Mouse (Mus musculus) lung, embryonic 15.5 days (tissue): ENCODE results near the gene Ssc5d. TPM values are rescaled to one million over a fixed set of nuclear protein-coding genes. Genes with fewer than 3 reads are reported as not detected.

ENCODE experiments used
- polyA plus RNA-seq: library from polyadenylated mRNA; unstranded; fragments of >200 nt; fragmentation: Nextera tagmentation; extraction: Ambion mirVana; gene quantifications from 2 replicates; pipeline ENCODE4 v1.2.1, GENCODE M21; 2015

Ssc5d gene
- polyA plus RNA-seq, 1 experiment from 2014 or later, result 2.2 TPM

Other genes starting within 250 kb of the Ssc5d start
- gene Hspbp1, start 240.7 kb upstream of the Ssc5d start, polyA plus RNA-seq, result 99.4 and 99.6 TPM in 2 replicates
- gene Brsk1, start 235.2 kb upstream of the Ssc5d start, polyA plus RNA-seq, result 0.87 and 1.1 TPM in 2 replicates
- gene Tmem150b, start 200.5 kb upstream of the Ssc5d start, polyA plus RNA-seq, result 0.07 and 0.10 TPM in 2 replicates
- 53.9 and 60.3 TPM in 2 replicates for gene Kmt5c, start 185.7 kb upstream of the Ssc5d start, polyA plus RNA-seq
- 62.9 and 64.1 TPM in 2 replicates for gene Cox6b2, start 172.7 kb upstream of the Ssc5d start, polyA plus RNA-seq
- not detected in 2 replicates for gene Fam71e2, start 154.5 kb upstream of the Ssc5d start, polyA plus RNA-seq
- gene Il11, start 142.9 kb upstream of the Ssc5d start, polyA plus RNA-seq, result 0.19 and 0.26 TPM in 2 replicates
- gene Tmem190, start 142.8 kb upstream of the Ssc5d start, polyA plus RNA-seq, result 0.57 and 0.76 TPM in 2 replicates
- gene Tmem238, start 136.1 kb upstream of the Ssc5d start, polyA plus RNA-seq, result 20.8 and 21.4 TPM in 2 replicates
- gene Rpl28, start 132.9 kb upstream of the Ssc5d start, polyA plus RNA-seq, result 314 and 334 TPM in 2 replicates
- gene Ube2s, start 113.2 kb upstream of the Ssc5d start, polyA plus RNA-seq, result 409 and 411 TPM in 2 replicates
- 0.94 and 1.3 TPM in 2 replicates for gene Shisa7, start 81.1 kb upstream of the Ssc5d start, polyA plus RNA-seq
- 10.6 and 12.3 TPM in 2 replicates for gene Isoc2b, start 55.5 kb upstream of the Ssc5d start, polyA plus RNA-seq
- 0.63 and 0.81 TPM in 2 replicates for gene Isoc2a, start 48.6 kb upstream of the Ssc5d start, polyA plus RNA-seq
- 0.16 TPM in 1 of 2 replicates, not detected in the other for gene Gm36210, start 19.3 kb upstream of the Ssc5d start, polyA plus RNA-seq
- gene Zfp628, start 10.6 kb upstream of the Ssc5d start, polyA plus RNA-seq, result 3.2 and 3.4 TPM in 2 replicates
- gene Nat14, start 3.8 kb upstream of the Ssc5d start, polyA plus RNA-seq, result 2.8 and 3.7 TPM in 2 replicates
- gene Sbk2, start 38.6 kb downstream of the Ssc5d start, polyA plus RNA-seq, result 0.39 and 1.2 TPM in 2 replicates
- 0.52 and 0.77 TPM in 2 replicates for gene Sbk3, start 45.4 kb downstream of the Ssc5d start, polyA plus RNA-seq
- gene Zfp579, start 70.4 kb downstream of the Ssc5d start, polyA plus RNA-seq, result 31.5 and 32.0 TPM in 2 replicates
- 15.8 TPM in 2 replicates for gene Zfp524, start 88.6 kb downstream of the Ssc5d start, polyA plus RNA-seq
- gene Fiz1, start 88.9 kb downstream of the Ssc5d start, polyA plus RNA-seq, result 45.5 and 47.3 TPM in 2 replicates
- gene Gm44973, start 89.7 kb downstream of the Ssc5d start, polyA plus RNA-seq, result 1.2 TPM in 1 of 2 replicates, not detected in the other
- gene Zfp865, start 94.6 kb downstream of the Ssc5d start, polyA plus RNA-seq, result 6.4 and 6.7 TPM in 2 replicates
- 7.0 and 7.6 TPM in 2 replicates for gene Ccdc106, start 94.8 kb downstream of the Ssc5d start, polyA plus RNA-seq
- gene 4632433K11Rik, start 108.3 kb downstream of the Ssc5d start, polyA plus RNA-seq, result not detected in 2 replicates
- gene Zfp784, start 112.7 kb downstream of the Ssc5d start, polyA plus RNA-seq, result 4.9 and 5.0 TPM in 2 replicates
- 29.2 and 30.0 TPM in 2 replicates for gene Zfp580, start 125.8 kb downstream of the Ssc5d start, polyA plus RNA-seq
- gene U2af2, start 136.4 kb downstream of the Ssc5d start, polyA plus RNA-seq, result 147 and 150 TPM in 2 replicates
- 55.1 and 60.5 TPM in 2 replicates for gene Epn1, start 154.4 kb downstream of the Ssc5d start, polyA plus RNA-seq
- gene Rfpl4, start 191.2 kb downstream of the Ssc5d start, polyA plus RNA-seq, result not detected in 2 replicates
- gene Rasl2-9, start 200.2 kb downstream of the Ssc5d start, polyA plus RNA-seq, result 0.47 and 0.64 TPM in 2 replicates
- gene Vmn1r55, start 223.9 kb downstream of the Ssc5d start, polyA plus RNA-seq, result not detected in 2 replicates